Mouse (Mus musculus): ENCODE measurements around the gene Mroh8. TPM values are rescaled to one million over a fixed set of nuclear protein-coding genes. Genes with fewer than 3 reads are reported as not detected.
"Not testable (repeated sequence)": the region's sequence is repeated elsewhere in the genome, so short reads cannot be mapped to it uniquely, and the experiment has no call there.

Mroh8 gene
- polyA plus RNA-seq, 1 experiment from 2014 or later, result 0.42 TPM

GRCm38 (mm10) chr2:157211731-157212130 lies 67.6 kb downstream of the Mroh8 start:
- Histone ChIP-seq H3K27ac (replicated peaks) (no peak overlapping the region), H3K36me3 (no peaks in the 10 kb centered on the region), H3K4me3 (no peak overlapping the region), H3K9me3 (no peaks in the 10 kb centered on the region), H3K27me3 (no peaks in the 10 kb centered on the region), H3K9ac (replicated peaks) (no peak overlapping the region), H3K4me2 (replicated peaks) (no peak overlapping the region), H3K4me1 (no peaks in the 10 kb centered on the region)
- WGBS, result 95% methylated on average over 7 of the region's 7 CpGs
- ATAC-seq (ENCODE audit: low FRiP score, low read depth), result no peak

GRCm38 (mm10) chr2:157204366-157205218 lies 74.8 kb downstream of the Mroh8 start, which contains the start of gene Rbl1:
Gene Rbl1 (minus strand): TSS chr2:157204534.
- Histone ChIP-seq H3K9ac (replicated peaks) (peak within 1 kb of the TSS; percentile 90), H3K36me3 (0 out of 2 replicates have a peak, but pooled peaks cover 8% of the 10 kb centered on the region), H3K27me3 (no peaks in the 10 kb centered on the region), H3K4me2 (replicated peaks) (peak within 1 kb of the TSS; percentile 77), H3K27ac (replicated peaks) (peak within 1 kb of the TSS; percentile 98), H3K9me3 (no peaks in the 10 kb centered on the region), H3K4me3 (peak within 1 kb of the TSS; percentile 77), H3K4me1 (peaks cover 10% of the 10 kb centered on the region)
- ATAC-seq (ENCODE audit: low FRiP score, low read depth), result peak; percentile 81
- WGBS, result 2% methylated on average over 72 of the region's 73 CpGs

DNA sequence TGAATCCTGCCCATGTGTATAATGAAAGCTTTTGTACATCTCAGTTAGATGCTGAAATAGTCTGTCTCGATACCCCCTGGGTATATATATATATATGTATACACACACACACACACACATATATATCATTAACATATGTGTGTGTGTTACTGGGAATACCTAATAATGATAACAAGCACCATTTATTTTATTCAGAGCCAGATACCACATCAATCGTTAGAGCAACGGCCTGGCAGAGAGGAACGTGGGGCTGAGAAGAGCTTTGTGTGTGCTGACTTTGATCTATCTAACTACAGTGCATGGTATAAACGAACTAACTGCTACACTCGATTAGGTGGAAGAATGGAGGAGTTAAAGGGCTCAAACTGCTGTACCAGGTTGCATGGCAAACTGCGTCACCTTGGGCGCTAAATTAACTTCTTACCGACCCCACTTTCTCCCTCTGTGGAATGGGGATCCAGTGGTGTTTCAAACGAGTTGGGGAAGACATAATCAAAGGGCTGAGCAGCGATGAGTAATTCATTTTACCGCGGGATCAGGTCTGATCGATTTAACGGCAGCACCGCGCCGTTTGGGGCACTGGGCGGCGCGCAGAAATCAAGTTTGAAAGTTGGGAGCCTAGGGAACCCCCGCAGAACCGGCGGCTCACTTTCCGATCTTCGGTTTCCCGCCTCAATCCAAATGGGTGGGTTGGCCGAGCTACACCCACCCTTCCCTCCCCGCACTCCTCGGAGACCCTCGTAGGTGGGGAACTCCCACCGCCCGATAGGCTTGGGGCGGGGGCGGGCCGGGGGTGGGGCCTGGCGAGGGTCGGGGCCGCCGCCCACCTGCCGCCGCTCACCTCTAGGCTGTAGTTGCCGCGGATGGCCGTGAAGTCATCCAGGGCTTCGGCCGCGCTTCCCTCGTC lies 75.6 kb downstream of the Mroh8 start:
- peak overlapping the region; percentile 98 for H3K27ac ChIP-seq (replicated peaks)
- ATAC-seq (ENCODE audit: low FRiP score, low read depth), result peak; percentile 87
- no peaks in the 10 kb centered on the region for H3K27me3 ChIP-seq
- H3K9ac ChIP-seq (replicated peaks), result peak overlapping the region; percentile 90
- H3K36me3 ChIP-seq, result peaks cover 15% of the 10 kb centered on the region
- 2% methylated on average over 36 of the region's 49 CpGs for WGBS
- peak overlapping the region; percentile 77 for H3K4me2 ChIP-seq (replicated peaks)
- peak overlapping the region; percentile 77 for H3K4me3 ChIP-seq
- no peaks in the 10 kb centered on the region for H3K9me3 ChIP-seq
- H3K4me1 ChIP-seq, result peaks cover 10% of the 10 kb centered on the region

GRCm38 (mm10) chr2:157203026-157203425 lies 76.3 kb downstream of the Mroh8 start:
- peak overlapping the region; percentile 77 for H3K4me3 ChIP-seq
- no peaks in the 10 kb centered on the region for H3K27me3 ChIP-seq
- no peak overlapping the region for H3K27ac ChIP-seq (replicated peaks)
- no peak overlapping the region for H3K9ac ChIP-seq (replicated peaks)
- H3K4me1 ChIP-seq, result peaks cover 10% of the 10 kb centered on the region
- peak overlapping the region; percentile 77 for H3K4me2 ChIP-seq (replicated peaks)
- H3K9me3 ChIP-seq, result no peaks in the 10 kb centered on the region
- peaks cover 19% of the 10 kb centered on the region for H3K36me3 ChIP-seq
- no peak for ATAC-seq (ENCODE audit: low FRiP score, low read depth)

GRCm38 (mm10) chr2:157202361-157202760 lies 77.0 kb downstream of the Mroh8 start:
- Histone ChIP-seq H3K4me3 (no peak overlapping the region), H3K9me3 (no peaks in the 10 kb centered on the region), H3K9ac (replicated peaks) (peak overlapping the region; percentile 31; the same call in 1 of the 2 replicates), H3K36me3 (peaks cover 25% of the 10 kb centered on the region), H3K27me3 (no peaks in the 10 kb centered on the region), H3K4me1 (peaks cover 10% of the 10 kb centered on the region), H3K27ac (replicated peaks) (no peak overlapping the region), H3K4me2 (replicated peaks) (no peak overlapping the region)
- 84% methylated on average over 6 of the region's 6 CpGs for WGBS
- ATAC-seq (ENCODE audit: low FRiP score, low read depth), result no peak

GRCm38 (mm10) chr2:157201081-157201830 lies 78.1 kb downstream of the Mroh8 start:
- Histone ChIP-seq H3K4me1 (peaks cover 10% of the 10 kb centered on the region), H3K4me2 (replicated peaks) (no peak overlapping the region), H3K27me3 (no peaks in the 10 kb centered on the region), H3K9ac (replicated peaks) (no peak overlapping the region), H3K9me3 (no peaks in the 10 kb centered on the region), H3K4me3 (no peak overlapping the region), H3K36me3 (peaks cover 36% of the 10 kb centered on the region), H3K27ac (replicated peaks) (no peak overlapping the region)
- ATAC-seq (ENCODE audit: low FRiP score, low read depth), result no peak
- 89% methylated on average over 6 of the region's 6 CpGs for WGBS

DNA sequence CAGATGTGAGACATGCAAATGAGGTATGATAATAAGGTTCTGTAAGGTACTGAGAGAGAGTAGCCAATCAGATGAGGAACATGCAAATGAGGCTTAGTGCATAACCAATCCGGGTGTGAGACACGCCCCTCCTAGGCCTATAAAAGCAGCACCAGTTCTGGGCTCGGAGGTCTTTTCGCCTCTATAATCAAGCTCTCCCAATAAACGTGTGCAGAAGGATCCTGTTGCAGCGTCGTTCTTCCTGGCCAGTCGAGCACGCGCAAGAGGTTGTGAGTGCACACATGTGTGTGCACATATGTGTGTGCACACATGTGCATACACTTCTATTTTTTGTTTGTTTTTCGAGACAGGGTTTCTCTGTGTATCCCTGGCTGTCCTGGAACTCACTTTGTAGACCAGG lies 80.9 kb downstream of the Mroh8 start:
- not testable (repeated sequence) for H3K9me3 ChIP-seq; H3K4me3 ChIP-seq; H3K4me2 ChIP-seq (replicated peaks); H3K27ac ChIP-seq (replicated peaks); H3K9ac ChIP-seq (replicated peaks); H3K27me3 ChIP-seq; ATAC-seq (ENCODE audit: low FRiP score, low read depth); H3K4me1 ChIP-seq
- WGBS, result 98% methylated on average over 11 of the region's 11 CpGs
- H3K36me3 ChIP-seq, result peaks cover 62% of the 10 kb centered on the region

DNA sequence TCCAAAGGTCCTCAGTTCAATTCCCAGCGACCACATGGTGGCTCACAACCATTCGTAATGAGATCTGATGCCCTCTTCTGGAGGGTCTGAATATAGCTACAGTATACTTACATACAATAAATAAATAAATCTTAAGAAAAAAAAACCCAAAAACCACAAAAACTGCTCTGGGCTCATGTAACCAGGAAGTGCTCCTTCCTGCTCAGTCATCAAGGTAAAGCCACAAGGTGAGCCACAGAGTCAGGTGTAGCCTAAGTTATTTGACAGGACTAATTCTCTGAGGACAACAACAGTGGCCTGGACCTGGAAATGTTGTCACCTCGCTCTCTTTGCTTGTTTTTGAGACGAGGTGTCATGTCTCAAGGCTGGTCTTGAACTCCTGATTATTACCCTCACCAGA lies 88.7 kb downstream of the Mroh8 start:
- Histone ChIP-seq H3K9me3 (no peaks in the 10 kb centered on the region), H3K36me3 (peaks cover 92% of the 10 kb centered on the region)
- WGBS, result 97% methylated on average over 4 of the region's 4 CpGs

GRCm38 (mm10) chr2:157187223-157187622 lies 92.1 kb downstream of the Mroh8 start:
- Histone ChIP-seq H3K4me1 (no peaks in the 10 kb centered on the region), H3K27me3 (no peaks in the 10 kb centered on the region), H3K36me3 (peaks cover 83% of the 10 kb centered on the region), H3K4me3 (no peak overlapping the region), H3K4me2 (replicated peaks) (no peak overlapping the region), H3K9ac (replicated peaks) (no peak overlapping the region), H3K9me3 (no peaks in the 10 kb centered on the region), H3K27ac (replicated peaks) (no peak overlapping the region)
- no peak for ATAC-seq (ENCODE audit: low FRiP score, low read depth)
- 96% methylated on average over 4 of the region's 4 CpGs for WGBS

More for the DNA sequence above, 88.7 kb downstream of the Mroh8 start:
- no peak overlapping the region for H3K9ac ChIP-seq (replicated peaks)
- no peak overlapping the region for H3K27ac ChIP-seq (replicated peaks)
- H3K4me2 ChIP-seq (replicated peaks), result no peak overlapping the region
- H3K4me3 ChIP-seq, result no peak overlapping the region
- no peak for ATAC-seq (ENCODE audit: low FRiP score, low read depth)
- H3K27me3 ChIP-seq, result no peaks in the 10 kb centered on the region
- no peaks in the 10 kb centered on the region for H3K4me1 ChIP-seq

GRCm38 (mm10) chr2:157186504-157186903 lies 92.8 kb downstream of the Mroh8 start:
- Histone ChIP-seq H3K27ac (replicated peaks) (no peak overlapping the region), H3K36me3 (peaks cover 81% of the 10 kb centered on the region), H3K4me3 (no peak overlapping the region), H3K9ac (replicated peaks) (no peak overlapping the region), H3K4me1 (no peaks in the 10 kb centered on the region), H3K27me3 (no peaks in the 10 kb centered on the region), H3K4me2 (replicated peaks) (no peak overlapping the region), H3K9me3 (no peaks in the 10 kb centered on the region)
- WGBS, result 57% methylated on average over 5 of the region's 5 CpGs
- ATAC-seq (ENCODE audit: low FRiP score, low read depth), result no peak

- H3K36me3 ChIP-seq, result peaks cover 67% of the 10 kb centered on the region
- H3K4me3 ChIP-seq, result no peak overlapping the region
- no peak overlapping the region for H3K27ac ChIP-seq (replicated peaks)
- no peaks in the 10 kb centered on the region for H3K9me3 ChIP-seq
- H3K27me3 ChIP-seq, result no peaks in the 10 kb centered on the region
- no peak for ATAC-seq (ENCODE audit: low FRiP score, low read depth)
- no peak overlapping the region for H3K9ac ChIP-seq (replicated peaks)
- WGBS, result 91% methylated on average over 13 of the region's 13 CpGs
- no peak overlapping the region for H3K4me2 ChIP-seq (replicated peaks)
- H3K4me1 ChIP-seq, result no peaks in the 10 kb centered on the region
These were observed 94.2 kb downstream of the Mroh8 start for GRCm38 (mm10) chr2:157185022-157185660.

Measured in midbrain, embryonic 12.5 days (tissue).